ENCODE assay signal across 17 mouse cellular contexts in the genomic region with DNA sequence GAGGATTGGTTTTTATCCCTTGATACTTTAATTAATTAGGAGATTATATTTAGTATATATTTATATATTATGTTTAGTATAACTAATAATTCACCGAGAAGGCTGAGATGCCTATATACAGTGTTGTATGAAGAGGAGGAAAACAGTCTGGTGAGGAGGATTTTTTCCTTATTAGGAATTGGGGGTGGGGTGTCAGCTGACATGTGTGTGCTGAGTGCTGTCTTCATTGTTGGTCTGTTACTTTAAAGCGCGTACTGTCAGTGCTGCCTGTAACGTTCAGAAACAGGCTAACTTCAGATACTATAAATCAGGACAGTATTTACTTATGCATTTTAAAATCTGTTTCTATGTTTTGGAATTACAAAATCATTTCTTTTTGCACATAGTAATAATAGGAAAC. TPM values are rescaled to one million over a fixed set of nuclear protein-coding genes. Genes with fewer than 3 reads are reported as not detected.
"Had no signal": no experiment of that assay in that cellular context is flagged by ENCODE, and none has a peak within 500 bp of the region (broad histone marks: within the 10 kb centered on the region; RNA-seq: fewer than 3 reads in every experiment).

No protein-coding gene starts in this region.

- H3K4me1 ChIP-seq: intestine, embryonic 15.5 days; kidney, embryonic 15.5 days; limb, embryonic 10.5 days; limb, embryonic 13.5 days; liver, embryonic 12.5 days; liver, embryonic 15.5 days had no signal

- DNase-seq: kidney, adult 11 months; kidney, adult 8-10 months; kidney, postnatal 10 days; kidney, postnatal 36 days; layer of hippocampus, adult 9-11 months; liver; lung, postnatal 10 days; thymus, adult 18-20 months; thymus, postnatal 36 days had no signal

- H3K27ac ChIP-seq: intestine, embryonic 15.5 days; kidney, embryonic 15.5 days; limb, embryonic 10.5 days; limb, embryonic 13.5 days; liver, embryonic 12.5 days; liver, embryonic 15.5 days; macrophage; midbrain, embryonic 12.5 days had no signal

- H3K4me3 ChIP-seq: intestine, embryonic 15.5 days; kidney, embryonic 15.5 days; limb, embryonic 10.5 days; limb, embryonic 13.5 days; liver, embryonic 12.5 days; liver, embryonic 15.5 days; midbrain, embryonic 12.5 days had no signal

- ATAC-seq: intestine, embryonic 15.5 days; liver, embryonic 12.5 days had no signal

- H3K4me2 ChIP-seq: intestine, embryonic 15.5 days; kidney, embryonic 15.5 days; limb, embryonic 13.5 days; liver, embryonic 12.5 days; liver, embryonic 15.5 days; midbrain, embryonic 12.5 days had no signal

- H3K9me3 ChIP-seq: intestine, embryonic 15.5 days; kidney, embryonic 15.5 days; limb, embryonic 10.5 days; limb, embryonic 13.5 days; liver, embryonic 12.5 days; liver, embryonic 15.5 days; midbrain, embryonic 12.5 days had no signal

- H3K27me3 ChIP-seq: intestine, embryonic 15.5 days; kidney, embryonic 15.5 days; limb, embryonic 13.5 days; liver, embryonic 12.5 days; liver, embryonic 15.5 days; midbrain, embryonic 12.5 days had no signal

- H3K9ac ChIP-seq: intestine, embryonic 15.5 days; kidney, embryonic 15.5 days; limb, embryonic 13.5 days; liver, embryonic 12.5 days; liver, embryonic 15.5 days; midbrain, embryonic 12.5 days had no signal

RNA-seq across cellular contexts. Expression of a gene that starts 29.4 kb away (rescaled TPM):
- polyA plus RNA-seq: macrophage had no signal
